Mouse (Mus musculus) frontal cortex, adult 2 months (tissue): ENCODE results near the gene Hmces. TPM values are rescaled to one million over a fixed set of nuclear protein-coding genes. Genes with fewer than 3 reads are reported as not detected.
A peak's percentile ranks its signal among the peaks of the same experiment; 100 is the strongest.
"Not testable (repeated sequence)": the region's sequence is repeated elsewhere in the genome, so short reads cannot be mapped to it uniquely, and the experiment has no call there.

ENCODE experiments used
- DNase-seq, 2 experiments: peaks; one replicate each; pipeline ENCODE4 v3.0.0; 2022; ENCODE audit warnings: low spot score in 1 of 2; ENCODE audit errors: extremely low spot score in 1 of 2
- polyA plus RNA-seq: library from polyadenylated mRNA; depleted of rRNA; stranded (reverse); fragments of >200 nt; gene quantifications from 2 replicates; pipeline ENCODE4 v1.2.3, GENCODE M21; 2012; rRNA removed

The Hmces gene
- polyA plus RNA-seq, 1 experiment = 43.0 TPM

DNA sequence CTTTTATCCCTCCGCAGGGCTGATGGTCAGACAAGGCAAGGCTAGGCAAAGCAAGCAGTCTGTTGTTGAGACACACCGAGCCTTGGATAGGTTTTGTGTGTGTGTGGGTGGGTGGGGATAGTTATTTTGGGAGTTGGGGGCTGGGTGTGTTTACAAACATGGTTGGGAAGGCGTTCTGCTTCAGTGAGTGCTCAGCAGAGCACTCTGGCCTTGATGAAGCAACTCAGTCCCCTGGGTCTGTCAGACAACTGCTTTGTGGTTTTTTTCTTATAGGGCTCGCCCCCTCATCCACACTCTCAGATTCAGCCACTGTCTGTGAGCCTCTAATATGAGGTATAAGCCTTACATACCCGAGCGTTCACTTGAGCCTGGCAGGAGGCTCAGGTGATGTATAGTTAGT, 2.2 kb upstream of the Hmces start:
- peak in 1 of 2 experiments; percentile 17 for DNase-seq

DNA sequence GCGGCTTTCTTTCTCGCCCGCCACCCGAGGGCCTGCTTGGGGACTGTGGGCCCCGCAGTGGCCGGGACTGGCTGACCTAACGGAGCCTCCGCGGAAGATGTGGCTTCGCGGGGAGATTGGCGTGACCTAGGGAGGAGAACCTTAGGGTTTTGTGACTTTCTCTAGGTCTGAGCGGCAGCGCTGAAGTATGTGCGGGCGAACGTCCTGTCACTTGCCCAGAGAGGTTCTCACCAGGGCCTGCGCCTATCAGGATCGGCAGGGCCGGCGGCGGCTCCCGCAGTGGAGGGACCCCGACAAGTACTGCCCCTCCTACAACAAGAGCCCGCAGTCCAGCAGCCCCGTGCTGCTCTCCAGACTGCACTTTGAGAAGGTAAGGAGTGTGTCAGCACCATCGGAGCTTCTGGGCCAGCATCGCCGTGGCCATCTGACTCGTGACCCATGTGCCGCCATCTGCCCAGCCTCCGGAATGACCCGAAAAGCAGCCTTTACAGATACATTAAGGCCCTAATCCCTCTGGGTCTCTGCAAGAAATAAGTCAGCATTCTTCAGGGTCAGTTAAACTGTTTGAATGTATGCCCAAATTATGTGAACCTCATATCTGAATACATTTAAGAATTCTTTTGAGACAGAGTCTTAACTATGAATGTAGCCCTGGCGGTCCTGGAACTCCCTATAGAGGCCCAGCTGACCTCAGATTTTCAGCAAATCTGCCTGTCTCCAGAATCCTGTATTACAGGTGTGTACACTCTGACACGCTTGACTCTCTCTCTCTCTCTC, 779 bp downstream of the Hmces start:
- DNase-seq = peak in 1 of 2 experiments; percentile 37

DNA sequence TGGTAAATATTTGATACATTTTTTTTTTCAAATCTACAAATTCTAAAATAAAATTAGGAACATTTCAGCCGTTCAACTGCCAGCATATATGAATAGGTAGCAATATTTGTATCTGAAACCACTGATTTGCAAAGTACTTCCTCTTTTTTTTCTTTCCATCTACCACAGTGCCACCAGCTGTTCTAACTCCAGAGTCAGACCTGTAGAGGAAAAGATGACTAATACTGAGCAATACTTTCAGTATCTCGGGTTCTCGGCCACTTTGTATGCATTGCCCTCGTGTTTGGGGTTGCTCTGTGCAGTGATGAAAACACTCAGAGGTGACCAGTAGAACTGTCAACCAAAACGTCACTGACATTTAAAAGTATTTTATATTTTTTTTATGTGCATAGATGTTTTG, 2.2 kb downstream of the Hmces start:
- no peak for DNase-seq

DNA sequence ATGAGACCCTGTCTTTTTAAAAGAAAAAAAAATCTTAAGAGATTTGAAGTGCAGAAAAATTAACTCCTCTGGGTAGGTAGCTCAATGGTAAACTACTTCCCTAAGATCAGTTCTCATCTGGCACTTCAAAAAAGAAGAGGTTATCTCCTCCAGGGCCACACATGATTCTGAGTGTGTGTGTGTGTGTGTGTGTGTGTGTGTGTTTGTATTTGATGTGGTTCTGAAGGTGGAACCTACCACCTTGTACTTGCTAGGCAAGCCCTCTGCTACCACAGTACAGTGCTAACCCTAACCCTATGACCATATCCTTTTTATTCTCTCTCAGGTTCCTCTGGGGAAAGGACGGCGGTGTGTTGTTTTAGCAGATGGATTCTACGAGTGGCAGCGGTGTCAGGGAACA, 7.5 kb downstream of the Hmces start:
- DNase-seq = no peak

DNA sequence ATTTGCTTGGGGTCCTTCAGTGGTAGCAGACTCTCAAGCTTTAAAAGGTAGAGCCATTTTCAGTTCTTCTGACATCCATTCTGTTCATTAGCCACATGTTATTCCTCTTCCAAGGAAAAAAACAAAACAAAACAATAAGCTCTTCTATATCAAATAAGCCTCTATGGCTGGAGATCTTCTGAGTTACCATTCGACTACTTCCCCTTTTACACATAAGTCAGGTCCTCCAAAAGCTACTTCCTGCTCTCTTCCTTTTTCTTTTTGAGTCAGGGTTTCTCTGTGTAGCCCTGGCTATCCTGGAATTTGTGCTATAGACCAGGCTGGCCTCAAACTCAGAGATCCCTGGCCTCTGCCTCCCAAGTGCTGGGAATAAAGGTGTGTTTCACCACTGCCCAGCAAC, 9.9 kb downstream of the Hmces start:
- DNase-seq = no peak

DNA sequence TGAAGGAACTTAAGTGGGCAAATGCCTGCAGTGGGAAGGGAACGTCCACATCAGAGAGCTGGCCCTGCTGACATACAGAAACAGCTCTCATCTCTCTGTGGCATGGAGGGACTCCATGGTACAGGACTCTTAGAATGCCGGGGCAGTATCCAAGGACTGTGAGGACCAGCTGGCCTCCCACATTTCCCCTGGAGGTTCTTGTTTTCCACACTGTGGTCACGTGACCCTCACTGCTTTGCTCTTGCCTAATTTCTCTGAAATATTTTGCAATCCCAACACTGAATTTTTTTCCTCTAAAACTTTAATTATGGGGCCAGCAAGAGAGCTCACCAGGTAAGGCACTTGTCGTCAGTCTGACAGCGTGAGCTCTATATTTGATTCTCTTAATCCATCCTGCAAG, 21.3 kb downstream of the Hmces start:
- DNase-seq = no peak

DNA sequence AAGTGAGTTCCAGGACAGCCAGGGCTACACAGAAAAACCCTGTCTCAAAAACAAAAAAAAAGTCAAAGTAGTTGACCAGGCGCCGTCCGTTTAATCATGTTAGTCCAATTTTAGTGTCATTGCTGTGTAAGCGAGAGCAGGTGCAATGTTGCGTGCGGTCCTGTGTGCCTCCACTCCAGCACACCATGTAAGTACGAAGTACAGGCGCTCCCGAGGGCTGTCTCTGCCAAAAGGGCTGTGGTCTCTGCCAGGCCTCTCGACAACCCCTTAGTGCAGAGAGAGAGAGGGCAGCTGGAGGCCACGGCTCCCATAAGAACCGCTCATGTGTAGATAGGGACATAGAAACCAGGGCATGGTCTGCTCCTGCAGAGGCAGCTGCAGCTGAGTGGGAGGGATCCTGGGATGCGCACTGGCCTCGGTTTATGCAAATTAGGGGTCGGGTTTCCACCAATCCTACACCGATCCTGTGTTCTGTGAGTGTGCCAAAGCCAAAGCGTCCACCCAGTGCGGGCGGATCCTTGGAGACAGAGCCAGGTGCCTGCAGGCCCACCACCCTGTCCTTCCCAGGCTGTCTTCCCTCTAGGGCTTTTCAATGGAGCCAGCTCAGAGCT, 23.5 kb downstream of the Hmces start:
- no peak for DNase-seq

DNA sequence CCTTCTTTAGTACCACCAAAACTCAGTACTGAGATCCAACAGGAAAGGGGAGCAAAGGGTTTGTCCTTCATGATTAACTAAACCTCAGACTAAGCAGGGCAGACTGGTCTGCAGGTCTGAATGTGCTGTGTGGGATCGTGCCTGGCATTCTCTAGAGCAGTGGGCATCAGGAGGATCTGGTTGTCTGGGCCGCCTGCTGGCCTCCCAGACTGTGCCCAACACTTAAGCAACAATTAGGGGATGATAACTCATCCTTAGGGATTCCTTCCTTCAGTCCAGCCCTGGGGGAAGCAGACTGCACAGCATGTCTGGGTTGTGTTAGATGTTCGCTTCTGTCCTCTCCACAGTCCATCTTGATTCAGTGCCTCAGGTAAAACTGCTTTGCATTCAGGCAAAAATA, 25.2 kb downstream of the Hmces start:
- no peak for DNase-seq

DNA sequence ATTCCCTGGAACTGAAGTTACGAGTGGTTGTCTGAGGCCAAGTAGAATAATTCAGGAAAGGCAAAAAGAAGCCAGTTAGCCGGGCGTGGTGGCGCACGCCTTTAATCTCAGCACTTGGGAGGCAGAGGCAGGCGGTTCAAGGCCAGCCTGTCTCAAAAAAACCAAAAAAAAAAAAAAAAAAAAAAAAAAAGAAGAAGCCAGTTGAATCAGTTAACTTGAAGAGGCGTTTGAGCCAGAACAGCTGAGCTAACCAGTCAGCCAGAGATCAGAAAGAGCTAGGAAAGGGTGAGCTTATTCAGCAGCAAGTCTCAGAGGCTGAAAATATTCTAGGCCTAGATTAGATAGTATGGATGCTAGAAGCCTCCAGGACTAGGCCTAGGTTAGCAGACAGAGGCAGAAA, 28.4 kb downstream of the Hmces start:
- no peak for DNase-seq

DNA sequence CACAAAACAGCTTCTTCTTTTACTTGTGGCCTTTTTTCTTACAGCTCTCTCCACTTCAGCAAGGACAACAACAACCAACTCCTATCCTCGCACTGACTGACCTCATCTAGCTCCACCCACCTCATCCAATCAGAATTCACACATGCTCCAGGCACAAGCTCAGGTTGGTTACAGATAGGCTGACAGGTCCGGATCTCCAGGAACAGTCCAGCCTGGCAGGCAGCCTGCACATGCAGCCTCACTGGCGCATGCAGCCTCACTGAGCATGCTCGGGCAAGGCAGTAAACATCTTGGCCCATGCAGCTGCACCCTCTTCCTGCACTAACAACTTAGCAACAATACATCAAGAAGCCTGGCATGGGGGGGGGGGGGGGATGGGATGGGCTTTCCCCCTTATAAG, 48.7 kb downstream of the Hmces start:
- not testable (repeated sequence) for DNase-seq

DNA sequence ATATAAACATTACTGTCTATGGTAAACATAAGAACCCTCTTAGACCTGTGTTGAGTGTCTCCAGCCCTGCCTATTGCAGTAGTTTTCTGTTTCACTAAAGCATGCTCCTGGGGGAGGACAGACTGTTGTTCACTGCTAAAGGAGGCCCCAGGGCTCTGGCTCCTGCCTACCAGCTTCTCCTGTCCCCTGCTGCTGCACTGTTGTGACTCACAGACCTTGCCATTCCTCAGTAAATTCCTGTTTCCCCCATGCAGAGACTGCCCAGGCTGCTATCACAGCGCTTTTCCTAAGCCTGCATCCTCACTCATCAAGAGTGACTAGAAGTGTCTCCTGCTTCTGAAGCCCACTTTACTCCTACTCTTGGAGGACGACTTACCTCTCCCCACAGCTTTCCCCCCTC, 56.3 kb downstream of the Hmces start:
- DNase-seq = no peak

DNA sequence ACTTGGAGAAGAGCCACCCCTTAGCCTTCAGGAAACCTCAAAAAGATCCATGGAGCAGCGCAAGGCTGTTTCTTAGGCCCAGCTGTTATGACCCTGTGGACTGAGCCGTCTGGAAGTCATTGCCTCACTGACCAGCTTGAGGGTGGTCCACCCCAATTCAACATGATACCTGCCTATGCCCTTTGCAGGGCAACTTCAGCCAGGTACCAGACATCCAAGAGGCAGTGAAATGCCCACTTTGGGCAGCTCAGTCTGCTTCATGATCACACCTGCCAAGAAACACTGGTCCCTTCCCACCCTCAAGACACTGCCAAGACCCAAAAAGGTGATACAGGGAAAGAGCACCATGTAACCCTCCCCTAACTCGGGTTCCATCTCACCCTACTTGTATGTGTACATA, 66.0 kb downstream of the Hmces start:
- DNase-seq = no peak

DNA sequence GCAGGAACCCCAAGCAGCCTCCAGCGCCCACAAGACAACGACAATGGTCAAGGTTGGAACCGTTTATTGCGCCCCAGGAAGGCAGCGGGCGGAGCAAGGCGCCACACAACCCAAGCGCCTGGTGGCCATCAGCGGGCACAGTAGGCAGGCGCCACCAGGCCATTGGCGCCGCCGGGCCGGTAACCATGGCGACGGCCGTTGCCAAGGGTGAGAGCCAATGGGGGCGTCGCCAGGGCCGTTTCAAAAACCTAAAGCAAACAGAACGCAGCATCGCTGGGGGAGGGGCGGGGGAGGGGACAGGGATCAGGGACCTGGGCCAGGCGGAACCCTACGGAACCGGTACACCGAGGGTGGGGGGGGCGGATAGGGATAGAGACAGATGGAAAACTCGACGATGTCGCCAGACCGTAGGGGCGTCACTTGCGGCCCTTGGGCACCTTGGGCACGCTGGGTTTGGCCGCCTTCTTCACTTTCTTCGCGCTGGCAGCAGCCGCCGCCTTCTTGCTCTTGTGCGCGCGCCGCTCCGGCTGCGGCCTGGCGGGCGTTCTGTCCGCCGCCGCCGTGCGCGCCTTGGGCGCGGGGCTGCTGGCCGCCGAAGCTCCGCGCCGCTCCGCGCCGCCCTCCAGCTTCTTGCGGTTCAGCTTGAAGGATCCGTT, 66.8 kb downstream of the Hmces start:
- DNase-seq = peak; percentile 74 to 84

DNA sequence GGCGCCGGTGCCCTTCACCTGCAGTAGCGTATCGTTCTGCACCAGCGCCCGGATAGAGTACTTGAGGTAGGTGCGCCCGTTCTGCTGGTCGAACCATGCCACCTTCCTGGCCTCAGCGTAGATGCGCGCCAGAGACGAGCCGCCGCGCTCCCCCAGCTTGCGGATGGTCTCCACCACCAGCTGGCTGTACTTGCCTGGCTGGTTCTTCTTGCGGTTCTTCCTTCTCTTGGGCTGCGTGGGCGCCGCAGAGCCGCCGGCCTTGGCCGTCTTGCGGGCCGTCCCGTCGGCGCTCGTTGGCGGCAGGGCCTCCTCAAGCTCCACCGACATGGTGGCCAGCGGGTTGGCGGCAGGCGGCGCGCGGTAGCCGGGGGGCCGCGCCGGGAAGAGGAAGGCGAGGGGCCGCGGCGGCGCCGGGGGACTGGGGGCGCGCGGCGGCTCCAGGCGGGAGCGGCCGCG, 67.3 kb downstream of the Hmces start:
- DNase-seq = no peak

DNA sequence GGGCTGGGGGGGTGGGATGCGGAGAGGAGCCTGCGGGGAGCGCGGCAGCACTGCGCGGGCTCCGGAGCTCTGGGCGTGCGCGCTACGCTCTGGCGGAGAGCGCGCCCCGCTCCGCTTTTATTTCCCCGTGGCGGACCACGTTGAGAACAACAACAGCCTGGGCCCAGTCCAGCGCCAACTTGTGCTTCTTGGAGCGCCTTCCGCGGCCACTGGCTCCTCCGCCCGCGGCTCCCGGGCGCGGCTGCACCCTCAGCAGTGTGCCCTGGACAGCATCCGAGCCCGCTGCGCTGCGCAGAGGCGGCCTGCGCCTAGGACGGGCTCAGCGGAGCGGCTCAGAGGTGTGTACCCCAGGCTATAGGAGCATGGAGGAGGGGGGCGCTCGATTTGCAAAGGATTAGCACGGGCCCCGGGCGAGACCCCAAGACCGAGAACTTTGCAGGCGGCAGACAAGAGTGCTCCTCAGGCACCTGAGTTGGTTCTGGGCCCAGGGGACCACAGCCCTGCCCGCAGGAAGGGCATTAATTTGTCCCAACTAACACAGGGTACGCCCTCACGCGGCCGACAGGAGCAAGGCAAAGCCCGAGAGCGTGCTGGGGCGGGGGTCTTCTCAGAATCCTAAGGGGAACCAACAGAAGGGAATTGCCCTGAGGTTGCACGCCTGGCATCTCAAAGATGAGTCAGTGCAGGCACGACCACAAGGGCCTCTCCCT, 68.0 kb downstream of the Hmces start, which contains the start of gene H1fx:
H1fx (minus strand) TSS at position 91 of the 710 bp plus-strand sequence.
- peak in 1 of 2 experiments; percentile 78 for DNase-seq

DNA sequence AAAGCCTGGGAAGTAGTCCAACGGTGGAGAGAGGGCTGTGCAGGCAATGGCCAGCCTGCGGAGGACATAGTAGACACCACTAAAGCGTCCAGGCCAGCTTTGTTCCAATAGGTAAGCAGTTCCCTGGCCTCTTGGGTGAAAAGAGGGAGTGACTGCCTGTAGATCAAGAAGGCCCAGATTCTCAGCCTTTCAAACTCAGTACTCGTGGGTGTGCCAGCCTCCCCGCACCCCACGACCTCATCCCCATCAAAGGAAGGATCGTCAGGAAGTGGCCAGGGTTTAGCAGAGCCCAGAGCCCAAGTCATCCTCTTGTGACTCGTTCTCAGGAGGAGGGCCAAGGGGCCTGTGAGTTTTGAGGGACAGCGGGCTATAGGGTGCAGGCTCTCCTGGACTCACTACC, 68.8 kb downstream of the Hmces start:
- DNase-seq = no peak

Other genes starting within 250 kb of the Hmces start
- gene Aplf, start 241.7 kb upstream of the Hmces start, polyA plus RNA-seq = 4.2 and 4.6 TPM in 2 replicates
- 4.3 and 4.5 TPM in 2 replicates for gene Efcc1, start 183.1 kb upstream of the Hmces start, polyA plus RNA-seq
- 0.99 and 1.9 TPM in 2 replicates for gene Gp9, start 135.9 kb upstream of the Hmces start, polyA plus RNA-seq
- gene Rab43, start 101.8 kb upstream of the Hmces start, polyA plus RNA-seq = 15.3 and 17.2 TPM in 2 replicates
- gene Gm45140, start 78.1 kb upstream of the Hmces start, polyA plus RNA-seq = 3.8 and 5.9 TPM in 2 replicates
- 26.7 and 26.9 TPM in 2 replicates for gene Isy1, start 75.1 kb upstream of the Hmces start, polyA plus RNA-seq
- 326 and 335 TPM in 2 replicates for gene Cnbp, start 62.8 kb upstream of the Hmces start, polyA plus RNA-seq
- gene Copg1, start 26.1 kb upstream of the Hmces start, polyA plus RNA-seq = 170 TPM in 2 replicates
- gene H1fx, start 67.7 kb downstream of the Hmces start, polyA plus RNA-seq = 56.0 and 56.4 TPM in 2 replicates
- gene Rab7, start 131.3 kb downstream of the Hmces start, polyA plus RNA-seq = 388 and 392 TPM in 2 replicates
- gene Rpn1, start 170.5 kb downstream of the Hmces start, polyA plus RNA-seq = 125 and 138 TPM in 2 replicates